Mouse (Mus musculus) adrenal gland, adult 2 months (tissue): ENCODE data around the gene Hpgd. TPM values are rescaled to one million over a fixed set of nuclear protein-coding genes. Genes with fewer than 3 reads are reported as not detected.
"Not testable (repeated sequence)": the region's sequence is repeated elsewhere in the genome, so short reads cannot be mapped to it uniquely, and the experiment has no call there.

Experiments used
- DNase-seq: peaks from one replicate; pipeline ENCODE4 v3.0.0; 2021
- long read RNA-seq: library from polyadenylated mRNA; stranded (forward); transcript quantifications from one replicate; pipeline ENCODE4 v2.0.0, GENCODE M21; 2021
- polyA plus RNA-seq: library from polyadenylated mRNA; depleted of rRNA; stranded (reverse); fragments of >200 nt; gene quantifications from 2 replicates; pipeline ENCODE4 v1.2.3, GENCODE M21; 2012; rRNA removed
- total RNA-seq, 2 experiments: library from RNA; stranded (reverse); gene quantifications; 2 replicates each; pipeline ENCODE4 v1.2.3; 2021

The Hpgd gene
- total RNA-seq (10 to 100 TPM in 1 of 2 experiments, 1 to 10 TPM in 1; 6.6 to 11.5 TPM), polyA plus RNA-seq (0.53 and 0.74 TPM in 2 replicates)
- long read RNA-seq, transcript Hpgd-201 (7 exons, 1,683 nt) = major isoform, 8 of 9 reads
- long read RNA-seq, partial matches to known transcripts = 0 of 9 reads
- long read RNA-seq, other reads (novel, unspliced or antisense) = 1 of 9 reads

- DNase-seq = peak; percentile 55
These were observed at the start of gene Hpgd for GRCm38 (mm10) chr8:56294373-56294877. Gene Hpgd (plus strand): TSS chr8:56294585.

- not testable (repeated sequence) for DNase-seq
These were observed 42.7 kb upstream of the Hpgd start for GRCm38 (mm10) chr8:56251728-56252127.

- no peak for DNase-seq
These were observed 42.1 kb upstream of the Hpgd start for GRCm38 (mm10) chr8:56252314-56252713.

GRCm38 (mm10) chr8:56261190-56261589, 33.2 kb upstream of the Hpgd start:
- no peak for DNase-seq

GRCm38 (mm10) chr8:56269687-56270663, 24.4 kb upstream of the Hpgd start:
- DNase-seq = peak; percentile 54

- DNase-seq = no peak
These were observed 21.5 kb upstream of the Hpgd start for GRCm38 (mm10) chr8:56272934-56273333.

- no peak for DNase-seq
These were observed 19.1 kb upstream of the Hpgd start for GRCm38 (mm10) chr8:56275316-56275715.

- peak; percentile 32 for DNase-seq
These were observed 16.4 kb upstream of the Hpgd start for GRCm38 (mm10) chr8:56277810-56278528.

- no peak for DNase-seq
These were observed 15.8 kb upstream of the Hpgd start for GRCm38 (mm10) chr8:56278545-56279063.

- DNase-seq = no peak
These were observed 10.4 kb upstream of the Hpgd start for GRCm38 (mm10) chr8:56283936-56284335.

GRCm38 (mm10) chr8:56284957-56285356, 9.4 kb upstream of the Hpgd start:
- no peak for DNase-seq

- DNase-seq = no peak
These were observed 7.7 kb upstream of the Hpgd start for GRCm38 (mm10) chr8:56286717-56287116.

GRCm38 (mm10) chr8:56287370-56288072, 6.9 kb upstream of the Hpgd start:
- DNase-seq = no peak

GRCm38 (mm10) chr8:56292318-56292717, 2.1 kb upstream of the Hpgd start:
- DNase-seq = no peak

GRCm38 (mm10) chr8:56293480-56293879, 905 bp upstream of the Hpgd start:
- DNase-seq = peak; percentile 41

- DNase-seq = no peak
These were observed 636 bp downstream of the Hpgd start for GRCm38 (mm10) chr8:56294886-56295555.

GRCm38 (mm10) chr8:56299421-56299820, 5.0 kb downstream of the Hpgd start:
- DNase-seq = no peak

- not testable (repeated sequence) for DNase-seq
These were observed 6.9 kb downstream of the Hpgd start for GRCm38 (mm10) chr8:56301303-56301702.

GRCm38 (mm10) chr8:56304595-56304994, 10.2 kb downstream of the Hpgd start:
- DNase-seq = no peak

- no peak for DNase-seq
These were observed 19.2 kb downstream of the Hpgd start for GRCm38 (mm10) chr8:56313622-56314021.

- no peak for DNase-seq
These were observed 20.8 kb downstream of the Hpgd start for GRCm38 (mm10) chr8:56315189-56315588.
